Mouse (Mus musculus) granulocyte monocyte progenitor cell, adult 5-6 weeks (primary cell): ENCODE data around the gene Psmd11. TPM values are rescaled to one million over a fixed set of nuclear protein-coding genes. Genes with fewer than 3 reads are reported as not detected.
"Not testable (repeated sequence)": the region's sequence is repeated elsewhere in the genome, so short reads cannot be mapped to it uniquely, and the experiment has no call there.

Experiments used
- ATAC-seq: replicated peaks from 2 replicates; pipeline ENCODE4 v1.8.0; 2016; ENCODE audit warnings: mild to moderate bottlenecking, moderate TSS enrichment, inconsistent platforms; ENCODE audit not compliant: poor library complexity, severe bottlenecking
- total RNA-seq, 2 experiments: library from RNA; stranded (forward) in 1 of 2; stranded (reverse) in 1 of 2; fragments of 200-712, 200-1000 nt in 1 of 2; fragments of >200 nt in 1 of 2; fragmentation: Nextera tagmentation in 1 of 2; gene quantifications; 2 replicates each; pipeline ENCODE4 v1.2.3; 2014 to 2017

Gene Psmd11
- total RNA-seq (2014; fragmentation: Nextera tagmentation) (84.0 and 106 TPM in 2 replicates), total RNA-seq (2017) (62.6 and 72.7 TPM in 2 replicates)

DNA sequence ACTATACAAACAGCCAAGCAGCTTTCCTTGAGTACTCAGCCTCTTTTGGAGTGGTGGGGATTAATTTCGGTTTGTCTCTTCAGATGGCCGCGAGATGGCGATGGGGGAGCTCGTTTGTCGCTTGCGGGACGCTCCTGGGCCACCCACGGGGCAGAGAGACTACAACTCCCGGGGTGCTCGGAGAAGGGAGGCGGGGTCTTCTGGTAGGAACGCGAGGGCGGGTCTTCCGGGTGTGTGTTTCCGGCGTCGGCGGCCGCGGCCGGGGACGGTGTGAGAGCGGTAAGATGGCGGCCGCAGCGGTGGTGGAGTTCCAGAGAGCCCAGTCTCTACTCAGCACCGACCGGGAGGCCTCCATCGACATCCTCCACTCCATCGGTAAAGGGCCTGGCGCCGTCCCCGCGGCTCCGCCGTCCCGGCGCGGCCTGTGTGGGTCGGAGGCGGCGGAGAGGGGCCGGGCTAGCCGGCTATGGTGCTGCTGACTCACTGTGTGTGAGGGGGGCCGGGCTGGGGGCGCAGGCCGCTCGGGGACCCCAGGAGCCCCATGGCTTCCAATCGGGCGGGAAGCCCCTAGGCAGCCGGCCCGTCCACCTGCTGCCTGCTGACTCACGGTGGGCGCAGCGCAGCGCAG, at the start of gene Psmd11:
TSS of gene Psmd11 (plus strand) at position 235 of the 628 bp plus-strand sequence.
- peak; percentile 99 for ATAC-seq

DNA sequence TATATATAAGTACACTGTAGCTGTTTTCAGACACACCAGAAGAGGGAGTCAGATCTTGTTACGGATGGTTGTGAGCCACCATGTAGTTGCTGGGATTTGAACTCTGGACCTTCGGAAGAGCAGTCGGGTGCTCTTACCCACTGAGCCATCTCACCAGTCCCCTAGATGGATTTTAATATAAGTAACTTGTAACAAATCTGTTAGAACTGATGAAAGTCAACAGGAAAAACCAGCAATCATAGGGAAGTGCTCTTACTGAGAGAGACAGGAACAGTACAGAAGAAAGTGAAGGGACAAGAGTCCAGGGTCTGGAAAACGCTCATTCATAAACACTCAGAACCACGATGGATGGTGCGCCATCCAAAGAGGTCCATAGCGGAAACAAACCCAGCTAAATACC, 49.2 kb upstream of the Psmd11 start:
- not testable (repeated sequence) for ATAC-seq

DNA sequence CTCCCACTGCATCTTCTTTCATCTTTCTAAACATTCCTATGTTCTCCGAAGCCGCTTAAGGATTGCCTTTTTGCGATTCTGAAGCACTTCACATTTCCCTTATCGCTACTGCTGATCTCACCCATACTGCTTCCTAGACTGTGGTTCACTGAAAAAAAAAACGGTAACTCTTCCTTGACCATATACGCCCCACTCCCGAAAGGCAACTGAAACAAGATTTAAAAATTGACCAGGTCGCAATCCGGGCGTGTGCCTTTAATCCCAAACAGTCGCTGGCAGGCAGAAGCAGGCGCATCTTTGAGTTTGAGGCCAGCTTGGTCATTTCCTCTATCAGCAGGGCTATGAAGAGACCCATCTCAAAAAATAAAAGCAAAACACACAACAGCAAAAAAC, 45.8 kb upstream of the Psmd11 start:
- peak; percentile 5; the same call in 1 of the 2 replicates for ATAC-seq

DNA sequence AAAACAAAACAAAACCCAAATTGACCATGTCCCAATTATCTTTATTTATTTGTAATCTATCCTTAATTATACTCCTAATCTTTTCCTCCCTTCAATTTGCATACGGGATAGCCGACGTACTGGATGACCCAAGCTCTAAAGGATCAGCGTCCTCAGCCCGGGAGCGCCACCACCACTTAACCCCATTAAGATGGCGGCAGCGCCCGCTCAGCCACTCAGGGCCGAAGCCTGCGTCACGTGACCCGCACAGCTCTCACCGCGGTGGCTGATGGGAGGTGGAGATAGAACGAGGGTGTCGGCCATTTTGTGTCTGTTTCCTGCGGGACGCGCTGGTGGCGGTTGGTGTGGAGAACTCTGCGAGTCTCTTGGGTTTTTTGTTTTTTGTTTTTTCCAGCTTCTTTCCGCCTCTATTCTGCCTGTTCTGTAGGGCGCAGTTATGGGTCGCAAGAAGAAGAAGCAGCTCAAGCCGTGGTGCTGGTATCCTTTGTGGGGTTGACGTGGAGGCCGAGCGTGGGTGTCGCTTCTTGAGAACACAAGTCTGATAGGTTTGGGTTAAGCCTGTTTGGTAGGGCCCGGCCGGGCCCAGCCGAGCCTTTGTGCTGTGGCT, 45.3 kb upstream of the Psmd11 start, which contains the start of gene Zfp207:
TSS of gene Zfp207 (plus strand) at position 261 of the 607 bp plus-strand sequence.
- ATAC-seq = peak; percentile 92

DNA sequence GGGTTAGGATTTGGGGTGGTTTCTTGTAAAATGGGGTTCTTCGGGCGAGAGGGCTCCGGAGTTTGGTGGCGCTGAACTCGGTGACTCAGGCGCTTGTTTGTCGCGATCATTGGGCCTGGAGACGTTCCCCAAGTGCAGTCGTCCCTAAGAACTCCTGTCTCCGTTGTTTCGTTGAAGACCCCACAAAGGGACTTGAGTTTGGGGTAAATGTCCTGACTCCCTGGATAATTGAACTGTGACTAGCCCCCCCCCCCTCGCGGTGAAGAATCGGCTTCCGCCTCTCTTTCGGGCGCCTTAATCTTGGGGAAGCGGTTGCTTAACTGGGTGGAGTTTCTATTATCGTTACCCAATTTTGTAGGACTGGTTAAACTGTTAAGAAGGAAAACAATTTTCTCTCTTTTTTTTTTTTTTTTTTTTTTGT, 44.8 kb upstream of the Psmd11 start:
- ATAC-seq = peak; percentile 64

DNA sequence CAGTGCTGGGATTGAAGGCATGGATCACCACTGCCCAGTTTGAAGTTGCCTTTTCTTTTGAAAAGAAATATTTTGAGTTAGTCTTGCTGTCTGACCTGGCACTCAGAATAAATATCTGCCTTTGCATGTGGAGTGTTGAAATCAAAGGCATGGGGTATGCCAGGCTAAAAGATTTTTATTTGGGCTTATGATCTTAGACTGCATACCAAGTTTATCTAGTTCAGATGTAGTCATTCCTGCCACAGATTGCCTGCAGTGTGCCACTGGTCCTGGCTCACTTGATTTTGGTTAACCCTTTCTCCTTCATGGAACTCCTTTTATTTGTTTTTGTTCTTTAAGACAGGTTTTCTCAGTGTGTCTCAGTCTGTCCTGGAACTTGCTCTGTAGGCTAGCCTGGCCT, 44.0 kb upstream of the Psmd11 start:
- ATAC-seq = no peak

DNA sequence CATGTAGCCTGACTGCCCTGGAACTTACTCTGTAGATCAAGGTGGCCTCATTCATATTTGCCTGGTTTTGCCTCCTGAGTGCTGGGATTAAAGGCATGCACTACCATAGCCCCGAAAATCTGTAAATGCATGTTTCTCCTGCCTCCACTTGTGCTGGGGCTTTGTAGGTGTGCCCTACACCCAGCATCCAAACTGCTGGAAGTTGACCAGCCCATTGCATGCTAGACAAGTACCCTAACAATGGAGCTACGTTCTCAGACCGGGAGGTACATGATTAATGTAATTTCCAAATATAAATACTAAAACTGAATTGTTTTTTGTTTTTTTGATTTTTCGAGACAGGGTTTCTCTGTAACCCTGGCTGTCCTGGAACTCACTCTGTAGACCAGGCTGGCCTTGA, 43.4 kb upstream of the Psmd11 start:
- ATAC-seq = no peak

DNA sequence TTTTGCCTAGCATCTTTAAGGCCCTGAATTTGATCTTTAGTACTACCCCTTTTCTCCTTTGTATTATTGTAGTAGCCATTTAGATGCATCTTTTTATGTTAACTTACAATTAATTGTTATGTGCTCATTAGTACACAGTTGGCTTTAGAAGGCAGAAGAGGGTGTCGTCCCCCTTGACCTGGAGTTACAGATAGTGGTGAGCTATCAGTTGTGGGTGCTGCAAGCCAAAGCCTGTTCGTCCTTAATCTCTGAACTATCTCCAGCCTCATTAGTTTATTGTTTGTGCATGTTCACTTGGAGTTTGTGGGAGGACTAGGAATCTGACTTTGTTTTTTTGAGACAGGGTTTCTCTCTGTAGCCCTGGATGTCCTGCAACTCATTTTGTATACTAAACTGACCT, 41.6 kb upstream of the Psmd11 start:
- ATAC-seq = no peak

DNA sequence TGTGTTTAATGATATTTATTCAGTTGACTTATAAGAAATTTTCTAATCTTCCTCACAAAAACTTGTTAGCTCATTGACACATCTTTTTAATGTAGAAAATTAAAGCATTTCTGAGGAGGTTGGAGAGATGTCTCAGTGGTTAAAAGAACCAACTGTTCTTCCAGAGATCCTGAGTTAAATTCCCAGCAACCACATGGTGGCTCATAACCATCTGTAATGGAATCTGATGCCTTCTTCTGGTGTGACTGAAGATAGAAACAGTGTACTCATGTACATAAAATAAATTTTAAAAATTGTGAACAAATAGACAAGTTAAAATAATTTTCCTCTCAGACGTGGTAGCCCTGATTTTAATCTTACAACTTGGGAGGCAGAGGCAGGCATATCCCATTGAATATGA, 38.5 kb upstream of the Psmd11 start:
- no peak for ATAC-seq

DNA sequence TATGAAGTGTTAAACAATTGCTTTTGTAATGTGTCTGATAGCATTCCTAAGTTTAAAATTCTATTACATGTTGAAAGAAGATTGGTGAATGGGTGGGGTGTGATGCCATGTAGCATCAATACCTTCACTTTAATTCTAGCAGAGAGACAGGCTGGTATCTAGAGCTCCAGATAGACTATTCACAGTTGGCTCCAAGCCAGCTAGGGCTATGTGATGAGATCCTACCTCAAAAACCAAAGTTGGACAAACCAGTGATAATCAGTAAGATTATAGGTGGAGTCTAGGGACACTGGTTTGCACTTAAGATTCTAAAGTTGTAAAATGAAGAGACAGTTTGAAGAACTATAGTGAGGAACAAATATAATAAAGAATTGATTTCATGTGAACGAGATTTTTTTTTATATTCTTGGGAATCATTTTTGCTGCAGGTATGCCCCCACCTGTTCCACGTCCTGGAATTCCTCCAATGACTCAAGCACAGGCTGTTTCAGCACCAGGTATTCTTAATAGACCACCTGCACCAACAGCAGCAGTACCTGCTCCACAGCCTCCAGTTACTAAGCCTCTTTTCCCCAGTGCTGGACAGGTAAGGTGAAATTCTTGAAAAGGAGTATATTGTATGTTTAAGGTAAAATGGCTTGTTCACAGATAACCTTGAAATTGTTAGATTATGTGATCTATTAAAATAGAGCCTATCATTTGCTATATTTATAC, 36.9 kb upstream of the Psmd11 start:
- ATAC-seq = no peak

DNA sequence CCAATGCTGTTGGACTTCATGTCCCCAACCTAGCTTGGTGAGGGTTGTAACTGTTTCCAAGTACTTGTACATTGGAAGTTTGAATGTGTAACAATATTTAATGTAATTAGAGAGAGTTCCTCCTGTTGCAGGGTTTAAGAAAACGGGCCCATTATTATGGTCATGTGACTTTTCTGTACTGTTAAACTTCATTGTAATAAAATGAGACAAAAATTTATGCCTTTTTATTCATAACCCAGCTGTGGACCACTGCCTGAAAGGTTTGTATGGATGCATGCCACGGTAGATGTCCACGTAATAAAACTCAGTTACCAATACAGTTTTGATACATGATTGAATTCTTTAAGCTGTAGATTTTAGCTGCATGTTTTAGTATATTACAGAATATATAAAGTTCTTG, 32.5 kb upstream of the Psmd11 start:
- no peak for ATAC-seq

DNA sequence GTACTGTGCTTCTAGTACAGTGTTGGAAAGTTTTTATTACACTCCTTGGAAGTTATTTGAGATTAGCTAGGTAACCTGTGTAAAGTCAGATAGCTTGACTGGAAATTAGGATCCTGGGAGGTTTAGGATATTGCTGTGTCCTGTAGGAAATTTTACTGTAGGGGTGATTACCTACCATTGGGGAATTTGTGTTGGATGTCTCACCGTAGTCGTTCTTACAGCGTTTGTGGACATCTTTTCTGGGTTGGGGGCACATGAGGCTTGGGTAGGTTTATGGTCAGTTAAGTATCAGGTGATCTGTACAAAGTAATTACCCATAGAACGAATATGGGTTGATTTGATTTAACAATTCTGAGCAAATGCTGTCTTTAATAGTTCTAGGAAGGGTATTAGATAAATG, 31.8 kb upstream of the Psmd11 start:
- ATAC-seq = no peak

DNA sequence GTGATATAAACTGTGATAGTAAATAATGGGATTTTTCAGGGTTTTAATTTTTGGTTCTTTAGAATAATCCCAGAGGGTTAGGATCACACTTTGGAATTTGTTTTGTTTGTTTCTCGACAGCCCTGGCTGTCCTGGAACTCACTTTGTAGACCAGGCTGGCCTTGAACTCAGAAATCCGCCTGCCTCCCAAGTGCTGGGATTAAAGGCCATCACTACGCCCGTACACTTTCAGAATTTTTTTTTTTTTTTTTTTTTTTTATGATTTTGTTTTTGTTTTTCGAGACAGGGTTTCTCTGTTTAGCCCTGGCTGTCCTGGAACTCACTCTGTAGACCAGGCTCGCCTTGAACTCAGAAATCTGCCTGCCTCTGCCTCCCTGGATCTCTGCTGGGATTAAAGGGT, 20.5 kb upstream of the Psmd11 start:
- not testable (repeated sequence) for ATAC-seq

DNA sequence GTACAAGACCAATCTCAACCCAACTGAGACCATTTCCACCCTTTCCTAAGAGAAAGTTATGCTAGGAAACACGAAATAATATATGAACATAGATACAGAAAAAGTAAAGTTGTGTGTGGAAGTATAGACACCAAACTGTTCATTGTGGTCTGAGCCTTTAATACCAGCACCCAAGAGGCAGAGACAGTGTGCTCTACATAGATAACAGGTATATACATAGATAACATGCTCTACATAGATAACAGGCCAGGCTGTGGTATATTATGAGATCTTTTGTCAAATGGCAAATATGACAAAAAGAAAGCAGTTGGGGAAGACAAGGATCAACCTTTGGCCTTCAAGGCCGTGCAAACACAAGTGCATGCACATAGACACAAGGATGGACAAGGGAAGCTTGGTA, 18.0 kb upstream of the Psmd11 start:
- no peak for ATAC-seq

DNA sequence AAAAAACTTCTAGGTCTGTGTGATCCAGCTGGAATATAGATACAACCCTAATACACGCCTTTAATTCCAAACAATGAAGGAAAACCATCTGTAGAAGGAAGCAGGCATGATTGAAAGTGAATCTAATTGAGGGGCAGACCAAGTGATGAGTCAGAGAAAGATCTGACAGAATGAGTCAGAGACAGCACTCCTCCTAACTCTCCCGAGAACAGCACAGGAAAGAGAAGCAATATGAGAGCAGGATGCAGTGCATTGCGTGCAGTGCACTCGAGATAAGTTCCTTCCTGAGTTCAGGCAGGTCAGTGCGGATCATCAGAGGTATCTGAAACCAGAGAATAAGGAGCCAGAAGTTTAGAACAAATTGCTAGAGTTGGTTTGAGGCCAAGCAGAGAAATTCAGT, 11.3 kb upstream of the Psmd11 start:
- ATAC-seq = no peak

DNA sequence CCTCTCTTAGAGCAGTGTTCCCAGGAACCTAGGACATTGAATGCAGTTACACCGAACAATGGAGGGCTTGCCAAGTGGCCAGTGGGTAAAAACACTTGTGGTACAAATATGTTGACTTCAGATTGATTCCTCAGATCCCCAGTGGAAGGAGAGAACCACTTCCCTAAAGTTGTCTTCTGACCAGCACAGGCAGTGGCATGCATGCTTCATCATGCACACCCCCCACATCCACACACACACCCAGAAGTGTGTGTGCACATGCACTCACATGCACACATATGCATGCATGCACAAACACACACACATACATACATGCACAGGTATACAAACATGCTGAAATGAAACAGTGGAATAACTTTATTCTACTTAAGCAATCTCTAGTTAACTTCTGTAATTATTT, 8.7 kb upstream of the Psmd11 start:
- 0 out of 2 replicates have a peak, but pooled peaks have one; percentile 20 for ATAC-seq

DNA sequence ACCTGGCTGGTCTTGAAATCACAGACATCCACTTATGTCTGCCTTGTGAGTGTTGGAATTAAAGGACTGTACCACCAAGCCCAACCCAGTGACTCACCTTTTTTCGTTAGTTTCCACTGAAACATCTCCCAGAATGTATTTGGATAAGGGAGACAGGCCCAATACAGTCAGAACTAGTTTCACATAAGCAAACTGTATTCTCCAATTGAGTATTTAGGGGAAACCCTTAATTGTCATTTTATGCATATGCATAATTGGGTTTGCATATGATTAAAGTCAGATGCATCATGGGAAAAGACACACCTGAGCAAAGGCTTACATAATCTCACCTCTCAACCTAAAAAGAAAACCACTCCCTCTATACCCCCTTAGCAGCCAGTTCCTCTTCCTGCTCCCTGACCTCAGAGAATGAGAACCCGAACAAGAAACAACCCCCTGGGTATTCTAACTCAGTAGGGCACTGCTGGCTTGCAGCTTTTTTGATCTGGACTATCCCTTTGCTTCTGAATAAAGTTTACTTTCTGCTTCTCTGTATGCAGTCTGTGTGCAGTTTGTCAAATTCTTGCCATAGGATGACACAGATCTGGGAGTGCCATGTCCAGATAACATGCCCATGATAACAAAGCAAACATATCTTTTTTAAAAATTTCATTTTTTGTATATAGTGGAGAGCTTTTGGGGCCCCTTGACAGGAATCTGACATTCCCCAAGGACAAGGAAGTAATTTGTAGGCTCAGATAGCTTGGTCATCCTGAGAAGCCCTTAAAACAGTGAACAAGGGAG, 8.0 kb upstream of the Psmd11 start:
- ATAC-seq = peak; percentile 68

DNA sequence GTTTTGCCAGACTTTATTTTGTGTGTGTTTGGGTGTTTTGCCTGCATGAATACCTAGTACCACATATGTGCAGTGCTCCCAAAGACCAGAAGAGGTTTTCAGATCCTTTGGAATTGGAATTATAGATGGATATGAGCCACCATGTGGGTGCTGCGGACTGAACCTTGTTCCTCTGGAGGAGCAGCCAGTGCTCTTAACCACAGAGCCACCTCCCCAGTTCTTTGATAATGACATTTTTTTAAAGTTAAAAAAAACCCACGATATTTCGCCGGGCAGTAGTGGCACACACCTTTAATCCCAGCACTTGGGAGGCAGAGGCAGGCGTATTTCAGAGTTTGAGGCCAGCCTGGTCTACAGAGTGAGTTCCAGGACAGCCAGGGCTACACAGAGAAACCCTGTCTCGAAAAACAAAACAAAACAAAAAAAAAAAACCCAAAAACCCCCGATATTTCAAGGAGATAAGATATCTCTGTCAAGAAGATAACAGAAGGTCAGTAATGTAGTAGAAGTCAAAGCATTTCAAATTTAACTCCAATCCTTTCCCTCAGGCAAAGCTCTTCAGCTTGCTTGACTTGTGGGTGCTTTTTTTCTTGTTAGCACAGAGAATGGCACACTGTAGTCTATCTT, 6.9 kb upstream of the Psmd11 start:
- ATAC-seq = no peak

DNA sequence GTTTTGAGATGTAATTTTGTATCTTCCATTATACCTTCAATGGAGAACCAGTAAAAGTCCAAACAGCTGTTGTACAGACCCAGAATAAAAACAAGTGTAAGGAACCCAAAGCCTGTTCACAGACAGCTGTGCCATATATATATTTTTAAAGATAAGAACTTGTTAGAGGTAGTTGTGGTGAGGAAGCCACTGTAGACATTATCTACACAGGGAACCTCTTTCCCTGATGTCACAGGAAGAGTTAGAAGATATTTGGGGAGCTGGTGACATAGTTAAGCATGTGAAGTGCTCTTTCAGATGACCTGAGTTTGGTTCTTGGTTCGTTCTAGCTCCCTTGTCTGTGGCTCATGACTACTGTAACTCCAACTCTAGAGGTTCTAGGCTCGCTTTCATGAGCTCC, 3.7 kb upstream of the Psmd11 start:
- no peak for ATAC-seq

DNA sequence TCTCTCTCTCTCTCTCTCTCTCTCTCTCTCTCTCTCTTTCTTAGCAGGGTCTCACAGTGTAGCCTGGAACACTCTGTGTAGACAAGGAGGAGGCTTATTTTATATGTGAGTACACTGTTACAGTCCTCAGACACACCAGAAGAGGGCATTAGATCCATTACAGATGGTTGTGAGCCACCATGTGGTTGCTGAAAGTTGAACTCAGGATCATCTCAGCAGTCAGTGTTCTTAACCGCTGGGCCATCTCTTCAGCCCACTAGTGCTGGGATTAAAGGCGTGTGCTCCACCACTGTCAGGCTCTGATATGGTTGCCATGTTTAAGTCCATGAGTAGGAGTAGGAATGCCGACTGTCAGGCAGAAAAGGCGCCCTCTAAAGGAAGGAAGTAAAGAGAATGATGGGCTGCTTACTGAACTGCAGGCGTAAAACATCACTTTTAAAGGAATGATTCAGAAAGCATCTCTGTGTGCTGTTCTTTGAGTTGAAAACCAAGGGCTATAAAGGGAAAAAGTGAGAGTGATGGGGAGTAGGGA, 3.1 kb upstream of the Psmd11 start:
- no peak for ATAC-seq
